Mouse (Mus musculus) kidney, postnatal 14 days (tissue): ENCODE results near the gene Dennd1b.
A peak's percentile ranks its signal among the peaks of the same experiment; 100 is the strongest.

Experiments
- DNase-seq: peaks from one replicate; pipeline ENCODE4 v3.0.0; 2022; ENCODE audit warnings: mixed read lengths

Dennd1b gene

GRCm38 (mm10) chr1:139025882-139026645, 62.8 kb downstream of the Dennd1b start:
- no peak for DNase-seq

DNA sequence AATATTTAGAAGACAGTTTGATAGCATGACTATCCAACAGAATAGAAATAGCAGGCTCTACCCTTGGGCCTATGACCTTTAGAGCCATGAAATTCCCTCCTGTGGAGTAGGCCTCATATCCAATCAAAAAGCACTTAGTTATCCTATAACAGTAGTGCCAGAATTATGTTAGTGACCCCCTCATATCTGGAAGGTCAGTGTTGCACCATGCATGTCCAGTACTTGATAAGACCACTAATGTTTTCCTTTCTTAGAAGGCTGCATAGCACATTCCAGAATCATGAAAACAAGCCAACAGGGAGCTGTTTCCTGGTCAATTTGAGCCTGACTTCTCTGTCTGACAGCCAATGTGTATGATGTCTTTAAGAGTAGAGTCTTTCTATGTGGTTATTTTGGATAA, 66.3 kb downstream of the Dennd1b start:
- DNase-seq, result no peak

- DNase-seq, result no peak
Measured at GRCm38 (mm10) chr1:139032411-139032810, 69.2 kb downstream of the Dennd1b start.

GRCm38 (mm10) chr1:139035141-139035540, 71.9 kb downstream of the Dennd1b start:
- DNase-seq, result no peak

DNA sequence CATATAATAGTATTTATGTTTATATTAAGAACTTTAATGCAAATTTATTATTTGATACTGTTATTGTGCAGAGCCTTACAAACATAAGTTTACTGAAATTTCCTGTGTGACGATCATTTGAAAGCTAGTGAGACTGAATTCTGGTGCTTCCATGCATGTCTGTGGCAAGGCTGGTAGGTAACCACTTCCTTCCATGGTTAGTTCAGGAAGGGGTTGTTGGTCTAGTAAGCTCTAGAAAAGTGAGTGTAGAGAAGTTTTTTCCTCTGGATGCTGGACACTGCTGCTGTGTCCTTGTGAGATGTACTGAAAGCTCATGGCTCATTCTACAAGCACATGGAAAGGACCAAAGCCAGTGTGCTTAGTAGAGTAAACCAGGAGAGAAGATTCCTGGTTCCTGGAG, 73.1 kb downstream of the Dennd1b start:
- DNase-seq, result no peak

DNA sequence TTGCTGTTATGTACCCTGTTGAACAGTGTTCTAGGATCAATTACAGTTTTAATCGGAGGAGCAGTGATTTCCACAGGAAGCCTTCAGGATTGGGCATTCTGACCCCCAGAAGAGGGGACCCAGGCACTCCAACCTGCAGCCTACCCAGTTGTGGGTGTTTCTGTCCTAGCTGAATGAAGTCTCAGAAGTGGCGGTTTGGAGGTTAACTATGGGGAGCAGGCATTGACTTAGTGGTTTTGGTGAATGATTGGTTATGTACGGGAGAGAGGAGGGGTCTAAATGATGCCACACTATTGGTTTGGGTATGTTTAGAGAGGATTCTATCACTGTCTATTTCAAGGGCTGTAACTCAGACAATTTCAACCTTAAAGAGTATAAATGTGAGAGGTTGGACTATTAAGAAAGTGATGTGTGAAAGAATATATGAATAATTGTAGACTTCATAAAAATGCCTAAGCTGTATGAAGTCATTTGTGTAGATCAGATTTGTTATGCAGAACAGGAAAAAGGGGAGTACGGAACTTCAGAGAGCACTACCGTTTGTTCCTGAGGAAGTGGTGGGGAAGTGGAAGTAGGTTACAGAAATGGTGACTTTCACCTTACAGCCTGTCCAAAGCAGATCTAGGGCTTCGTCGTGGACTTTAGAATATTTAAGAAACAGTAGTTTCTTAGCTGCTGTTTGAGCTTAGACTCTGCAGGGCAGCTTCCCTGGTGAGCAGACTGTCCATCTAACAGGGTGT, 73.7 kb downstream of the Dennd1b start:
- no peak for DNase-seq

DNA sequence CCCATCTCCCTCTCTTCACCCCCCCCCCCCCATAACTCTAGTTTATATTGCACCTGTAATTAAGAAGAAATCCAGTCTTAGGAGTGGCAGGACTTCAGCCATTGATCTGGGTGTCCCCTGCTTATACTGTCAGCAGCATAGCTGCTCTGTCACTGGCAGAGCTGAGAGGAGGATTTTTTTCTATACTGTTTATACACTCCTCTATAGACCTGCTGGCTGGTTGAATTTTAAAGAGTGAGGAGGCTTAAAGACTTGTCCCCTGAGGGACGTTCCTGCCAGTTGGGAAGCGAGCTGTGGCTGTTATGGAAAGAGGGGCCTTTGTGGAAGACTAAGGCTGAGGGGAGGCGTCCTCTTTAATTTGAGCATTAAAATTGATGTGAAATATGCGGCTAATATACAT, 74.8 kb downstream of the Dennd1b start:
- no peak for DNase-seq

DNA sequence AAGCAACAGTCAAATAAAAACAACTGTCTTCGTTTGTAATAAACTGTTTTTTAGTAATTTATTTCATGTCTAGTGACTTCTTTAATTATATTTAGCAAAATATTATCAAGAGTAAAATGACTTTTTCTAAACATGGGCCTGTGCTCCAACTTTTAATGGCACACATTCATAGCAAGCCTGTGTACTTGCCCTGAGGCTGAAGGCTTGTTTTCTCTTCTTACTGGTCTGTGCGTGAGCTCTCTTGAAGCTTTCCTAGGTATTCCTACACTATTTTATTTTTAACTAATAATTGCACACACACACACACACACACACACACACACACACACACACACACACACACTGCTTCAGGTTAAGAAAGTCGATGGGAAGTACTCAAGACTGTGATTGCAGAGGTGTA, 75.4 kb downstream of the Dennd1b start:
- DNase-seq, result no peak

DNA sequence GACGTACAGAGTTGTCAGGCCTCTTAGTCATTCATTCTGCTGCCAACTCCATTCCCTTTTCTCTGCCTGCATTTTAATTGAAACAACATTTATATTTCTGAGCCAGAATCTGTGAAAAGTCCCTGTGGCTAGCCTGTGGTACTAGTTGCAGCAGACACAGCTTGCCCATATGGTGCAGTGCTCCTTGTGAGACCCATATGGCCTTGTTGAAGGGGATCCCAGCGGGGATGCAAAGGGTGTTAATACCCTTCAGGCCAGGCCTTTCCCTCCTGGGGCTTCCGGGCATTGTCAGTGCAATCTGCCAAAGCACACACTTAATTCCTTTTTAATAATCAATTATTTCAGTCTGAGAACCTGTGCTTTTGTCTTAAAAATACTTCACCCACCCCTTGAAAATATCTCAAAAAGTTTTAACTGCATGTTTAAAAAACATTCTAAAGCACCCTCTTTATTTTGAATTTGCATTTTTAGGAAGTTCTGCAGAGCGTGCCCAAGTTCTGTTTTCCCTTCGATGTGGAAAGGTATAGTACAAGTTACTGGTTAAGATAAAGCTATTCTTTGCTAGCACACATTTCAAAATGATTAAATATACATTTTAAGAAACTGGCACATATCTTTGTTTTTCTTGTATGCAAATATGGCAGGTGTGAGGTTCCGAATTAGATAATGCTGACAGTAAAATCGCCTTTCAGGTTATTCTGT, 76.4 kb downstream of the Dennd1b start:
- no peak for DNase-seq

- DNase-seq, result no peak
Measured at GRCm38 (mm10) chr1:139049075-139049474, 85.8 kb downstream of the Dennd1b start.

GRCm38 (mm10) chr1:139049881-139050472, 86.7 kb downstream of the Dennd1b start:
- DNase-seq, result no peak

- no peak for DNase-seq
Measured at GRCm38 (mm10) chr1:139053003-139053402, 89.8 kb downstream of the Dennd1b start.

- DNase-seq, result no peak
Measured at GRCm38 (mm10) chr1:139060301-139060700, 97.1 kb downstream of the Dennd1b start.

GRCm38 (mm10) chr1:139064711-139065110, 101.5 kb downstream of the Dennd1b start:
- peak; percentile 39 for DNase-seq

- no peak for DNase-seq
Measured at GRCm38 (mm10) chr1:139067210-139067609, 104.0 kb downstream of the Dennd1b start.

DNA sequence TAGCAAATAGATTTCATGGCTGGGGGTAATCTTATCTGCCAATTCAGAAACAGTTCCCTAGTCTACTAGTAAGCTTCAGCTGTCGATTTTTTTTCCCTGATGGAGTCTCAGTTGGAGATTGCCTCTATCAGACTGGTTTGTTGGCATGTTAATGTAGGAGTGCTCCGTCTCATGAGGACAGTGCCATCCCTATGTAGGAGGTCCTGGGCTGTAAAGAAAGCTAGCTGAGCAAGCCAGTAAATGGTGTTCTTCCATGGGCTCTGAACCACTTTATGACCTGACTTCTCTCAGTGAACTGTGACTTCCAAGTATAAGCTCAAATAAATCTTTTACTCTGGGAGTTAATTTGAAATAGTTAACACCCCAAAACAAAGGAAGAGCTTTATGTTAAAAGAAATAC, 107.8 kb downstream of the Dennd1b start:
- no peak for DNase-seq

- DNase-seq, result no peak
Measured at GRCm38 (mm10) chr1:139075671-139076070, 112.4 kb downstream of the Dennd1b start.

- DNase-seq, result no peak
Measured at GRCm38 (mm10) chr1:139077989-139078388, 114.8 kb downstream of the Dennd1b start.

GRCm38 (mm10) chr1:139079000-139079399, 115.8 kb downstream of the Dennd1b start:
- no peak for DNase-seq

DNA sequence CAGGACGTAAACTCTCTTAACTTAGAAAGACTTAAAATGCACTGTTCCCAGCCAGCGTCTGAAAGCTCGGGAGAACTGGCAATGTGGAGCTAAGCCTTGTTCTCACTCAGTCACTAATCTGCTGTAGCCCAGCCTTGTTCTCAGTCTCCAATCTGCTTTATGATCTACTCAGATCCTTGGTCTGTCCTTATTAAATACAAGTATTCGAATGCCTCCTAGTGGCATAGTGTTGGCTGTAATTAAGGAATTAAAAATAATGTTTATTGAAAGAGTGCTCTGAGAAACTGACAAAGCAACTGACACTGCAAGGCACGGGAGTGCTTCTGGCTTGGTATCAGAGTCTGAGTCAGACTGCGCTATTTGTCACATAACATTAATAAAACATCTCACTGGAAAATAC, 116.3 kb downstream of the Dennd1b start:
- no peak for DNase-seq

DNA sequence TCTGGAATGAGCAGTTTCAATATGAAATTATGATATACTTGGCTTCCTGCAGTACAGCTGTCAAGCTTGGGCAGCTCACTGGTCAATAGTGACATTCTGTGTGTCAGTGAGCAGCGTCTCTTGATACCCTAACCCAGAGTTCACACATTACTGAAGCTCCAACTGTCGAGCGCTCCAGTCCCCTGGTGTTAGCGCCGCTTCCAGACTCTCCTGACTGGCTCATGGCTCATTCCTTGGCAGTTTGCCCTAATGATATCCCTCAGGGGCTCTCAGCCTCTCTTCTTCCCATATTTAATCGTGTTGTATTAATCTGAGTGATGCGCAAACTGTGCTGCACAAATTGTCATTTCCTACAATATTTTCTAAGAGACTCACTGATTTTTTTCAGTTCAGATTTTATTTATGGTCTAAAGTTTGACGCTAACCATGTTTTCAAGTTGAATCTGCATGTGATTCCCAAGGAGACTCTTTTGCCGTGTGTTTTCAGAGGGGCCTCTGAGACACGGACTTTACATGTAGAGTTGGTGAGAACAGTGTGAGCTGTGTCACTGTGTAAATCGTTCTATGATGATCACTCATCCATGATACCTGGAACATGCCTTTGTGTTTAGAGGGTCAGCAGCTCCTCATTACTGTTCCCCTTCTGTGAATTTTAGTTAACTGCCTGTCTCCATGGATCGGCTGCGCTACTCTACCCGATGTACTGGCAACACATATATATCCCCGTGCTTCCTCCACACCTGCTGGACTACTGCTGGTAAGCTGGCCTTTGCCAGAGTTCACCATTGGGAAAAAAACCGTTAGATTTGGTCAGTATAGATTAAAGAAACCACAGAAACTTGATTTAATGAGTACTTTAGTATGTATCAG, 117.5 kb downstream of the Dennd1b start:
- DNase-seq, result peak; percentile 16

DNA sequence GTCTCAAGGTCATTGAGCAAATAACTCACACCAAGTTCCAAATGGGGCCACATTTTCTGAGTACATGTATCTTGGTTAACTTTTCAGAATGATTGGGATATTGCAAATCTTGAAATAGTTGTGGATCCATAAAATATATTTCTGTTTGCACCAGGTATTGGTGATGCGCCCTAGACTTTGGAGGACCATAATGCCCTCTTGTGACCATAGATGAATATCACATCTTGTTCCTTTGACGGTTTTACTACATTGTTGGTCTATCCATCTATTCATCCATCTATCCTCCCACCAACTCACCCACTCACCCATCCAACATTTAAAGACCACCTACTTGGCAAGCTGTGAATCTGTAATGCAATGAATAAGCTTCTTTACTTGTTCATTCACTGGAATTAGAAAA, 120.1 kb downstream of the Dennd1b start:
- no peak for DNase-seq
